Mouse (Mus musculus) limb, embryonic 14.5 days (tissue): ENCODE data around the gene Mvb12a. TPM values are rescaled to one million over a fixed set of nuclear protein-coding genes. Genes with fewer than 3 reads are reported as not detected.
A peak's percentile ranks its signal among the peaks of the same experiment; 100 is the strongest.
"Not testable (repeated sequence)": the region's sequence is repeated elsewhere in the genome, so short reads cannot be mapped to it uniquely, and the experiment has no call there.

Experiments used
- ATAC-seq: fragments of 200-750 bp; cut with Nextera tagmentation; 2 replicates; pipeline ENCODE4 v1.8.0; 2017; ENCODE audit warnings: low read depth, moderate number of reproducible peaks, moderate TSS enrichment; ENCODE audit not compliant: low FRiP score
- DNase-seq: peaks from one replicate; pipeline ENCODE4 v3.0.0-alpha.2; 2015; ENCODE audit warnings: low spot score
- H3K27ac ChIP-seq: fragments of 300-500 bp; sonication (generic); replicated peaks from 2 replicates; pipeline ENCODE4 v1.5.1; 2014; ENCODE audit warnings: low read depth, mild to moderate bottlenecking, low read length, moderate library complexity, mixed read lengths
- H3K27me3 ChIP-seq: fragments of 300-500 bp; sonication (generic); 2 replicates; pipeline ENCODE4 v1.6.1; 2014; ENCODE audit warnings: low read length, mixed read lengths; ENCODE audit not compliant: control insufficient read depth, insufficient read depth
- H3K36me3 ChIP-seq: fragments of 300-500 bp; sonication (generic); 2 replicates; pipeline ENCODE4 v1.6.1; 2014; ENCODE audit warnings: mild to moderate bottlenecking, low read length, moderate library complexity, mixed read lengths; ENCODE audit not compliant: control insufficient read depth, insufficient read depth
- H3K4me1 ChIP-seq: fragments of 300-500 bp; sonication (generic); 2 replicates; pipeline ENCODE4 v1.6.1; 2014; ENCODE audit warnings: antibody characterized with exemption, low read length, mixed read lengths; ENCODE audit not compliant: control insufficient read depth, insufficient read depth
- H3K4me2 ChIP-seq: fragments of 300-500 bp; sonication (generic); replicated peaks from 2 replicates; pipeline ENCODE4 v1.6.1; 2014; ENCODE audit warnings: low read depth, mild to moderate bottlenecking, low read length, moderate library complexity; ENCODE audit not compliant: severe bottlenecking
- H3K4me3 ChIP-seq: fragments of 300-500 bp; sonication (generic); replicated peaks from 2 replicates; pipeline ENCODE4 v1.5.1; 2014; ENCODE audit warnings: low read length
- H3K9ac ChIP-seq: fragments of 300-500 bp; sonication (generic); 2 replicates; pipeline ENCODE4 v1.6.1; 2014; ENCODE audit warnings: mild to moderate bottlenecking, low read depth, low read length, moderate library complexity; ENCODE audit not compliant: severe bottlenecking
- H3K9me3 ChIP-seq: fragments of 300-500 bp; sonication (generic); 2 replicates; pipeline ENCODE4 v1.6.1; 2016; ENCODE audit warnings: low read length; ENCODE audit not compliant: control insufficient read depth
- POLR2A ChIP-seq: fragments of 200-500 bp; IDR thresholded peaks from 2 replicates; pipeline ENCODE4 v1.8.0; 2012; ENCODE audit warnings: inconsistent platforms, mild to moderate bottlenecking, moderate library complexity, borderline replicate concordance; ENCODE audit not compliant: insufficient read depth, insufficient read length; ENCODE audit errors: extremely low read depth
- WGBS: fragments of 180-500 bp; shearing (Covaris S2); extraction: QIAGEN DNeasy Blood & Tissue Kit; methylation state at CpG from one replicate; pipeline ENCODE4 v1.1.7; 2014; 5-methylcytosine and 5-hydroxymethylcytosine counted together
- polyA plus RNA-seq, 2 experiments: library from polyadenylated mRNA; depleted of rRNA in 1 of 2; stranded (reverse) in 1 of 2; unstranded in 1 of 2; fragments of >200 nt; fragmentation: Nextera tagmentation in 1 of 2; extraction: Ambion mirVana in 1 of 2; gene quantifications; 2 replicates each; pipeline versions ENCODE4 v1.2.1 to v1.2.3; 2012 to 2014

Mvb12a gene
- polyA plus RNA-seq, 2 experiments, result 104 to 107 TPM

DNA sequence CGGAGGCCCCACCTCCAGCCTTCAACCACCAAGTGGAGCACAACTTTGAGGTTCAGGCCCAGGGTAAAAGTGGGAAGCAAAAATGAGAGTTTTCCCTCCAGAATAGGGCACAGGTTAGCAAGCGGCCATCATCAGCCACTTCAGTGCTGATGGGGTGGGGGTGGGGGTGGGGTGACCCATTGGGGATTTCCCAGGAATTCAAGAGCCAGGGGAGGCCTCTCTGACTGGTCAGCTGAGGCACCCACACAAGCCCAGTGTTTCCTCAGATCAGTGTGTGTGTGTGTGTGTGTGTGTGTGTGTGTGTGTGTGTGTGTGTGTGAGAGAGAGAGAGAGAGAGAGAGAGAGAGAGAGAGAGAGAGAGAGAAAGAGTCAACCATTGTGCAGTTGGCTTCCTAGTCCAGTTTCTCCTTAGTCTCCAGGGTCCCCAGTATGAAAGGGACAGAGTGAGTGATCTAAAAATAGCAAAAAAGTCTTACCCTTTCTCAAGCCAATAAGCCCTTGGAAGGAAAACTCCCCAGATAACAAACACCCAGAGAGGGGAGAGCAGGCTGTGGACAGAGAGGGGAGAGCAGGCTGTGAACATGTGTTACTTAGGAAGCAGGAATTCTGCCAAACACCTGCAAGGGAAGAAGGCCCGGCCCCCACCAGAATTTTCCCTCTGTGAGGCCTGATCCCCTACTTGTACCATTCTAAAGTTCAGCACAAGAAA is 15.4 kb upstream of the Mvb12a start:
- TF ChIP-seq POLR2A, result no peak
- ATAC-seq, result 0 out of 2 replicates have a peak, but pooled peaks have one; percentile 31
- H3K27me3 ChIP-seq, result peaks cover 25% of the 10 kb centered on the region
- H3K4me2 ChIP-seq, result no peak overlapping the region
- H3K9ac ChIP-seq, result no peak overlapping the region
- H3K36me3 ChIP-seq, result no peaks in the 10 kb centered on the region
- H3K27ac ChIP-seq, result 0 out of 2 replicates have a peak overlapping the region, but pooled peaks have one; percentile 33
- peaks cover 5% of the 10 kb centered on the region; the same call in 1 of the 2 replicates for H3K4me1 ChIP-seq
- 43% methylated on average over 3 of the region's 3 CpGs for WGBS
- peak; percentile 61 for DNase-seq
- no peaks in the 10 kb centered on the region for H3K9me3 ChIP-seq
- H3K4me3 ChIP-seq, result no peak overlapping the region

DNA sequence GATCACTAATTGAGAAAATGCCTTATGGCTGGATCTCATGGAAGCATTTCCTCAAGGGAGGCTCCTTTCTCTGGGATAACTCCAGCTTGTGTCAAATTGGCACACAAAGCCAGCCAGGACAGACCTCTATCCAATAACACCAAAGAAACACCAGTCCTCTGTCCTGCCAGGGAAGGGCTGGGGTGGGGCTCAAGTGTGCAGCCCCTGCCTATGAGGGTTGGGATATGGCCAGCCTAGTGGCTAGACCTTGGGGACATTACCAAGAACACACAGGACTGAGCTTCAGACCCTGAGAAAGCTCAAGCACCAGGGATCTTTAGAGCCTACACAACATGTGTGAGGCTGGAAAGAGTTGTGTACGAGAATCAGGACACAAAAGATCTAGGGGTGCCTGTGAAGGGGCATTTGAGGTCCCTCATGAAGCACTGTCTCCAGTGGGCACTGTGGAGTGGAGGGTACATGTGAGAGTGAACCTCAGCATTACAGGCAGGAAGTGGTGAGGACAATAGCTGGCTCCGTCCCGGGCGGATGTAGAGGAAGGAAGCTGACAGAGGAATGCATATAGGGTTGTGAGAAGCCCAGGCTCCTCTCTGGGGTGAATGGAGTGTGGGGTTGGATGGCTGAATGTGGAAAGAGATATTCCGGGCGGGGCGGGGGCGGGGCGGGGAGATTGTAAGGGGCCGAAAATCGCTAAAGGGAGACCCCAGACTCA is 14.2 kb upstream of the Mvb12a start:
- DNase-seq (no peak), ATAC-seq (no peak)
- 79% methylated on average over 11 of the region's 11 CpGs for whole genome bisulfite sequencing
- no peaks in the 10 kb centered on the region for H3K9me3 ChIP-seq
- no peak overlapping the region for H3K4me2 ChIP-seq
- no peak for TF ChIP-seq POLR2A
- peak overlapping the region; percentile 48; the same call in 1 of the 2 replicates for H3K27ac ChIP-seq
- H3K4me1 ChIP-seq, result peaks cover 5% of the 10 kb centered on the region; the same call in 1 of the 2 replicates
- no peak overlapping the region for H3K9ac ChIP-seq
- H3K36me3 ChIP-seq, result no peaks in the 10 kb centered on the region
- peaks cover 25% of the 10 kb centered on the region for H3K27me3 ChIP-seq
- H3K4me3 ChIP-seq, result no peak overlapping the region

DNA sequence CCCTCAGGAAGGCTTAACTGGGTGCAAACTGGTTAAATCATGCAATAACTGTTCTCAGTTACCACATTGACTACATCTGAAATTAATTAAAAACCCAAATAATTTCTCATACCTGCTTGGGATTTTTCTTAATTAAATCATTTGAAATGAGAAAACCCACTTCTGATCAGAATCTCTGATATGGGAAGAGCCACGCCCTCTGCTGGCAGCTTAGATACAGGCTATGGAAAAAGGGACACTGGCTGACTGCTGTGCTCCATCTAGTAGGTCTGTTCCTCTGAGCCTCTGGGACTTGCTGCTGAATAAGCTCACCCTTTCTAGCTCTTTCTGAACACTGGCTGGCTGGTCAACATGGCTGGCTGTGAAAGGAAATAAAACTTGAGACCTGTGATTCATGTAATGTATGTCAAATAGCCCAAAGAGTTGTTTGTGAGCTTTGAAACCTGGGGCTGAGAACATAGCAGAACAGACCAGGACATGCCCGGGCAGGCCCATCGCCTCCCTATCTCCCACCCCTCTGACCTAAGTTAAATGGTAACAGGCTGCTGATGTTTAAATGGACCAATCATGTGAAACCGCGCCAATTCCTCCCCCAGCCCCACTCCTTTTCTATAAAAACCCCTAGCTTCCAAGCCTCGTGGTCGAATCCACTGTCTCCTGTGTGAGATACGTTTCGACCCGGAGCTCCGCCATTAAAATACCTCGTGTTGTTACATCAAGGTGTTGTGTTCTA is 11.8 kb upstream of the Mvb12a start:
- not testable (repeated sequence) for H3K4me3 ChIP-seq, H3K9me3 ChIP-seq, H3K27ac ChIP-seq, H3K4me2 ChIP-seq, H3K9ac ChIP-seq, H3K4me1 ChIP-seq, ATAC-seq, H3K36me3 ChIP-seq
- peaks cover 12% of the 10 kb centered on the region for H3K27me3 ChIP-seq
- DNase-seq, result peak; percentile 20
- 67% methylated on average over 5 of the region's 12 CpGs for WGBS

DNA sequence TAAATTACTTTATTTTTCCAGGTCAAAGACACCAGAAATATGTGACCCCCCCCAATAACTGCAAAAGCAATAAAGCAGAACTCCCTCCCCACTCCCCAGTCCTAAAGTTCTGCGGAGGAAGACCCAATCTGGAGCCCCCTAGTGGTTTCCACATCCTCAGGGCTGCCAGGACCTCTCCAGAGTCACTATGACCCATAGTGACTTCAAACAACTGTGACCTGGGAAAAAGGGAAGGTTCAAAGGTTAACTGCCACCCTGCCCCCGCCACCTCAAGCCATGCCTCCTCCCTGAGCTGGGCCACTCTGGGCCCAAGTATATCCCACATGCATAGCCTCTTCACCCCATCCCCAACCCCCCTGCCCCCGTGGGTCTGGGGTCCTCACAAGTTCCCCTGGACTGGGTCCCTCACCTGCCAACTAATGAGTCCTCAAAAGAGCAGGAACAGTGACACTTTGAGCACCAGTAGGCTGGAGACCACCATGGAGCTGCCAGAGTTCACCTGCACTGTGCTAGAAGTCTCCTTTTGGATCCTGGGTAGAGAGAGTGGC is 8.4 kb upstream of the Mvb12a start:
- no peak for ATAC-seq
- peaks cover 10% of the 10 kb centered on the region; the same call in 1 of the 2 replicates for H3K4me1 ChIP-seq
- no peak for TF ChIP-seq POLR2A
- H3K27me3 ChIP-seq, result no peaks in the 10 kb centered on the region
- 21% methylated on average over 3 of the region's 3 CpGs for WGBS
- no peak for DNase-seq
- H3K4me3 ChIP-seq, result no peak overlapping the region
- no peak overlapping the region for H3K27ac ChIP-seq
- H3K36me3 ChIP-seq, result no peaks in the 10 kb centered on the region
- H3K9me3 ChIP-seq, result no peaks in the 10 kb centered on the region
- H3K9ac ChIP-seq, result no peak overlapping the region
- H3K4me2 ChIP-seq, result no peak overlapping the region

DNA sequence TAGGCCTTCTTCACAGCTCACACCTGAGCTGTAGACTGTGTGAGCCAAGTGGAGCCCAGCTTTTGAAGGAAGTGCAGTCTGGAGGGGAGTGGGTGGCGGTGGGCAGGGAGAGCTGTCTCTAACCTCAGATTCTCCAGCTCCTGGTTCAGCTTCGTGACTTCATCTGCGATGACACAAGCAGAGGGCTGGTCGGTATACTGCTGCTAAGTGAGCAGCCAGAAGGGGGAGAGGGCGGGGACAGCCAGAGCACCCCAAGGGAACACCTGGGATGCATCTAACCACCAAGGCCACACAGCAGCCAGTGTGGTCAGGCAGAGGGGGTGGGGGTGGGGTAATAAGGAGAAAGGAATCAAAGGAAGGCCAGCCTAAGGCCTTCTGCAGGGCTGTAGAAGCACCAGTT is 7.1 kb upstream of the Mvb12a start:
- 57% methylated on average over 5 of the region's 5 CpGs for WGBS
- H3K4me1 ChIP-seq, result peaks cover 10% of the 10 kb centered on the region; the same call in 1 of the 2 replicates
- no peak overlapping the region for H3K9ac ChIP-seq
- H3K4me3 ChIP-seq, result no peak overlapping the region
- H3K27ac ChIP-seq, result no peak overlapping the region
- no peaks in the 10 kb centered on the region for H3K9me3 ChIP-seq
- no peak for DNase-seq
- TF ChIP-seq POLR2A, result no peak
- no peaks in the 10 kb centered on the region; the same call in 1 of the 2 replicates for H3K27me3 ChIP-seq
- ATAC-seq, result no peak; the same call in 1 of the 2 replicates
- no peak overlapping the region for H3K4me2 ChIP-seq
- no peaks in the 10 kb centered on the region for H3K36me3 ChIP-seq
